Mouse (Mus musculus): ENCODE results near the gene 4930404N11Rik.

GRCm38 (mm10) chr10:81404082-81404481 is 38.5 kb upstream of the 4930404N11Rik start:
- TF ChIP-seq POLR2A (IDR thresholded peaks at IDR 0.05; ENCODE audit: low read depth, low read length): no peak
- no peak for TF ChIP-seq CTCF (IDR thresholded peaks at IDR 0.05; ENCODE audit: borderline replicate concordance, insufficient read depth, low read length)

Measured in embryonic fibroblast, embryonic 13.5 days (primary cell).